Mouse (Mus musculus) ES-Bruce4 (cell line): Measurements from ENCODE around the gene Aanat.

ENCODE experiments used
- CTCF ChIP-seq: IDR thresholded peaks from one replicate; pipeline ENCODE4 v1.8.1; 2011; ENCODE audit warnings: low read depth, low read length
- EP300 ChIP-seq: IDR thresholded peaks from 2 replicates; pipeline ENCODE4 v1.6.1; 2011; ENCODE audit warnings: low read depth, low read length; ENCODE audit not compliant: insufficient read depth
- POLR2A ChIP-seq: IDR thresholded peaks from one replicate; pipeline ENCODE4 v1.8.1; 2011; ENCODE audit warnings: low read length; ENCODE audit not compliant: insufficient read depth

DNA sequence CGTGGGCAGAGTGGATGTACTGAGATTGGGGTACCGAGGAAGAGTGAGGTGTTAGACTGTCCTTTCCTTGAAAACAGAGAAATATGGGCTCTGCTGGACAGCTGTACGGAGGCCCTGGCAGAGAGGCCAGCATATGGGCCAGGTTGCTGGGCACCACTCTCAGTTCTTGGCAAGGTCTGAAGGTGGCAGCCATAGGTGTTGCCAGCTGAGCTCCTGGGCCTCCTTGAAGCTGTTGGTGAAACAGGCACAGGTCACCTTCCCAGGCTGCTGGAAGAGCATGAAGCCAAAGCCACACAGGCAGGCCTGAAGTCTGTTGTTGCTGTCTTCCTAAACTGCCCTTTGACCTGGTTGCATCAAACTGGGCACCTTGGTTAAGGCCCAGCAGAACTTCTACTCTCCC lies 55.5 kb downstream of the Aanat start:
- TF ChIP-seq CTCF, result no peak
- TF ChIP-seq POLR2A, result no peak
- TF ChIP-seq EP300, result no peak
